Mouse (Mus musculus) macrophage (primary cell): ENCODE measurements around the gene Unc119. TPM values are rescaled to one million over a fixed set of nuclear protein-coding genes. Genes with fewer than 3 reads are reported as not detected.

Experiments used
- polyA plus RNA-seq: library from polyadenylated mRNA; stranded (reverse); fragments of 250-400 nt; gene quantifications from 3 replicates; pipeline ENCODE4 v1.2.4, GENCODE M21; 2018; ENCODE audit warnings: inconsistent platforms

Unc119 gene
- polyA plus RNA-seq, 1 experiment from 2014 or later: 21.6 TPM

Other genes starting within 250 kb of the Unc119 start
- 10.7 to 14.6 TPM (median 14.0 TPM) in 3 replicates for gene Fam222b, start 248.8 kb upstream of the Unc119 start, polyA plus RNA-seq
- gene Traf4, start 177.9 kb upstream of the Unc119 start, polyA plus RNA-seq: 0.32 to 0.47 TPM (median 0.40 TPM) in 3 replicates
- 0.89 to 2.2 TPM (median 1.7 TPM) in 3 replicates for gene Nek8, start 166.8 kb upstream of the Unc119 start, polyA plus RNA-seq
- 0.76 to 1.4 TPM (median 1.1 TPM) in 3 replicates for gene Tlcd1, start 166.8 kb upstream of the Unc119 start, polyA plus RNA-seq
- 1,342 to 2,240 TPM (median 1,907 TPM) in 3 replicates for gene Rpl23a, start 159.9 kb upstream of the Unc119 start, polyA plus RNA-seq
- gene Rab34, start 155.1 kb upstream of the Unc119 start, polyA plus RNA-seq: 8.9 to 23.0 TPM (median 16.1 TPM) in 3 replicates
- 0.16 to 0.43 TPM in 2 of 3 replicates, not detected in the other for gene Proca1, start 150.1 kb upstream of the Unc119 start, polyA plus RNA-seq
- 54.6 to 89.4 TPM (median 68.8 TPM) in 3 replicates for gene Sdf2, start 97.7 kb upstream of the Unc119 start, polyA plus RNA-seq
- gene Supt6, start 97.5 kb upstream of the Unc119 start, polyA plus RNA-seq: 35.9 to 79.5 TPM (median 42.0 TPM) in 3 replicates
- 144 to 210 TPM (median 148 TPM) in 3 replicates for gene 2610507B11Rik, start 81.7 kb upstream of the Unc119 start, polyA plus RNA-seq
- 0.32 to 1.4 TPM (median 0.54 TPM) in 3 replicates for gene BC030499, start 52.6 kb upstream of the Unc119 start, polyA plus RNA-seq
- 0.66 to 3.3 TPM (median 2.6 TPM) in 3 replicates for gene Spag5, start 42.0 kb upstream of the Unc119 start, polyA plus RNA-seq
- 6.8 to 30.2 TPM (median 7.3 TPM) in 3 replicates for gene Aldoc, start 20.5 kb upstream of the Unc119 start, polyA plus RNA-seq
- gene Pigs, start 15.1 kb upstream of the Unc119 start, polyA plus RNA-seq: 66.8 to 71.6 TPM (median 67.7 TPM) in 3 replicates
- gene Foxn1, start 43.1 kb downstream of the Unc119 start, polyA plus RNA-seq: not detected in 3 replicates
- 0.20 to 0.62 TPM (median 0.36 TPM) in 3 replicates for gene Slc13a2, start 78.7 kb downstream of the Unc119 start, polyA plus RNA-seq
- 5.8 to 11.1 TPM (median 6.3 TPM) in 3 replicates for gene Slc46a1, start 122.2 kb downstream of the Unc119 start, polyA plus RNA-seq
- gene Sarm1, start 154.3 kb downstream of the Unc119 start, polyA plus RNA-seq: 0.04 to 0.16 TPM (median 0.12 TPM) in 3 replicates
- not detected in 3 replicates for gene Vtn, start 155.6 kb downstream of the Unc119 start, polyA plus RNA-seq
- not detected in 3 replicates for gene Sebox, start 160.0 kb downstream of the Unc119 start, polyA plus RNA-seq
- 25.0 to 37.9 TPM (median 35.3 TPM) in 3 replicates for gene Tmem199, start 168.7 kb downstream of the Unc119 start, polyA plus RNA-seq
- gene Poldip2, start 168.7 kb downstream of the Unc119 start, polyA plus RNA-seq: 31.1 to 47.7 TPM (median 32.4 TPM) in 3 replicates
- gene Tnfaip1, start 192.8 kb downstream of the Unc119 start, polyA plus RNA-seq: 24.7 to 34.4 TPM (median 28.0 TPM) in 3 replicates
- 49.9 to 68.6 TPM (median 62.9 TPM) in 3 replicates for gene Ift20, start 192.9 kb downstream of the Unc119 start, polyA plus RNA-seq
- 48.9 to 61.4 TPM (median 53.9 TPM) in 3 replicates for gene Tmem97, start 207.3 kb downstream of the Unc119 start, polyA plus RNA-seq